Mouse (Mus musculus): ENCODE measurements around the gene Hpse. TPM values are rescaled to one million over a fixed set of nuclear protein-coding genes. Genes with fewer than 3 reads are reported as not detected.

The Hpse gene
- 0.55 TPM in 1 of 2 replicates, not detected in the other for polyA plus RNA-seq (2014; fragmentation: Nextera tagmentation; extraction: Ambion mirVana)

- no peaks in the 10 kb centered on the region for H3K36me3 ChIP-seq (ENCODE audit: control insufficient read depth, insufficient read depth, low read length)
- H3K4me2 ChIP-seq (ENCODE audit: low read length) = peak within 1 kb of the TSS; percentile 89
- H3K27me3 ChIP-seq (ENCODE audit: control insufficient read depth, insufficient read depth, low read length) = peaks cover 10% of the 10 kb centered on the region
- ATAC-seq (ENCODE audit: low FRiP score, low TSS enrichment) (0 out of 2 replicates have a peak, but pooled peaks have one; percentile 43), DNase-seq (peak; percentile 48)
- H3K4me1 ChIP-seq (ENCODE audit: control insufficient read depth, insufficient read depth, low read length) = 0 out of 2 replicates have a peak, but pooled peaks cover 4% of the 10 kb centered on the region
- under 1% methylated on average over 52 of the region's 56 CpGs for WGBS
- H3K9me3 ChIP-seq (ENCODE audit: control insufficient read depth, low read length) = no peaks in the 10 kb centered on the region
- peak within 1 kb of the TSS; percentile 45 for H3K4me3 ChIP-seq (replicated peaks; ENCODE audit: low read depth, low read length)
- H3K27ac ChIP-seq (replicated peaks; ENCODE audit: low read depth, low read length) = no peak within 1 kb of the TSS
- peak within 1 kb of the TSS; percentile 46 for H3K9ac ChIP-seq (replicated peaks; ENCODE audit: low read length)
These were observed at the start of gene Hpse for GRCm38 (mm10) chr5:100719235-100720088. TSS of gene Hpse (minus strand) at chr5:100719716.

GRCm38 (mm10) chr5:100766026-100766425 lies 46.5 kb upstream of the Hpse start:
- H3K4me3 ChIP-seq (replicated peaks; ENCODE audit: low read depth, low read length) = no peak overlapping the region
- DNase-seq (no peak), ATAC-seq (ENCODE audit: low FRiP score, low TSS enrichment) (no peak)
- H3K4me1 ChIP-seq (ENCODE audit: control insufficient read depth, insufficient read depth, low read length) = no peaks in the 10 kb centered on the region
- no peaks in the 10 kb centered on the region for H3K27me3 ChIP-seq (ENCODE audit: control insufficient read depth, insufficient read depth, low read length)
- H3K4me2 ChIP-seq (ENCODE audit: low read length) = no peak overlapping the region
- H3K27ac ChIP-seq (replicated peaks; ENCODE audit: low read depth, low read length) = no peak overlapping the region
- WGBS = 95% methylated on average over 7 of the region's 7 CpGs
- no peaks in the 10 kb centered on the region for H3K9me3 ChIP-seq (ENCODE audit: control insufficient read depth, low read length)
- H3K36me3 ChIP-seq (ENCODE audit: control insufficient read depth, insufficient read depth, low read length) = peaks cover 93% of the 10 kb centered on the region
- no peak overlapping the region for H3K9ac ChIP-seq (replicated peaks; ENCODE audit: low read length)

GRCm38 (mm10) chr5:100761736-100762135 lies 42.2 kb upstream of the Hpse start:
- Histone ChIP-seq H3K27me3 (ENCODE audit: control insufficient read depth, insufficient read depth, low read length) (no peaks in the 10 kb centered on the region), H3K27ac (replicated peaks; ENCODE audit: low read depth, low read length) (no peak overlapping the region), H3K4me1 (ENCODE audit: control insufficient read depth, insufficient read depth, low read length) (no peaks in the 10 kb centered on the region), H3K9me3 (ENCODE audit: control insufficient read depth, low read length) (no peaks in the 10 kb centered on the region), H3K9ac (replicated peaks; ENCODE audit: low read length) (no peak overlapping the region), H3K4me3 (replicated peaks; ENCODE audit: low read depth, low read length) (no peak overlapping the region), H3K36me3 (ENCODE audit: control insufficient read depth, insufficient read depth, low read length) (peaks cover 56% of the 10 kb centered on the region), H3K4me2 (ENCODE audit: low read length) (no peak overlapping the region)
- 93% methylated on average over 7 of the region's 7 CpGs for WGBS
- no peak for DNase-seq
- ATAC-seq (ENCODE audit: low FRiP score, low TSS enrichment) = no peak

- Histone ChIP-seq H3K27ac (replicated peaks; ENCODE audit: low read depth, low read length) (no peak overlapping the region), H3K4me1 (ENCODE audit: control insufficient read depth, insufficient read depth, low read length) (no peaks in the 10 kb centered on the region), H3K9me3 (ENCODE audit: control insufficient read depth, low read length) (no peaks in the 10 kb centered on the region), H3K4me2 (ENCODE audit: low read length) (no peak overlapping the region), H3K4me3 (replicated peaks; ENCODE audit: low read depth, low read length) (no peak overlapping the region), H3K9ac (replicated peaks; ENCODE audit: low read length) (no peak overlapping the region), H3K27me3 (ENCODE audit: control insufficient read depth, insufficient read depth, low read length) (no peaks in the 10 kb centered on the region), H3K36me3 (ENCODE audit: control insufficient read depth, insufficient read depth, low read length) (peaks cover 40% of the 10 kb centered on the region)
- 88% methylated on average over 10 of the region's 10 CpGs for WGBS
- DNase-seq (no peak), ATAC-seq (ENCODE audit: low FRiP score, low TSS enrichment) (no peak)
These were observed 40.6 kb upstream of the Hpse start for GRCm38 (mm10) chr5:100760049-100760663.

GRCm38 (mm10) chr5:100758121-100758520 lies 38.6 kb upstream of the Hpse start:
- WGBS = 94% methylated on average over 5 of the region's 5 CpGs
- H3K4me2 ChIP-seq (ENCODE audit: low read length) = no peak overlapping the region
- no peaks in the 10 kb centered on the region for H3K4me1 ChIP-seq (ENCODE audit: control insufficient read depth, insufficient read depth, low read length)
- H3K36me3 ChIP-seq (ENCODE audit: control insufficient read depth, insufficient read depth, low read length) = peaks cover 21% of the 10 kb centered on the region
- no peak overlapping the region for H3K27ac ChIP-seq (replicated peaks; ENCODE audit: low read depth, low read length)
- no peak overlapping the region for H3K9ac ChIP-seq (replicated peaks; ENCODE audit: low read length)
- ATAC-seq (ENCODE audit: low FRiP score, low TSS enrichment) = no peak
- no peak overlapping the region for H3K4me3 ChIP-seq (replicated peaks; ENCODE audit: low read depth, low read length)
- DNase-seq = no peak
- H3K9me3 ChIP-seq (ENCODE audit: control insufficient read depth, low read length) = no peaks in the 10 kb centered on the region
- H3K27me3 ChIP-seq (ENCODE audit: control insufficient read depth, insufficient read depth, low read length) = no peaks in the 10 kb centered on the region

- ATAC-seq (ENCODE audit: low FRiP score, low TSS enrichment) = no peak
- no peak overlapping the region for H3K4me3 ChIP-seq (replicated peaks; ENCODE audit: low read depth, low read length)
- H3K4me1 ChIP-seq (ENCODE audit: control insufficient read depth, insufficient read depth, low read length) = 0 out of 2 replicates have a peak, but pooled peaks cover 4% of the 10 kb centered on the region
- H3K9me3 ChIP-seq (ENCODE audit: control insufficient read depth, low read length) = no peaks in the 10 kb centered on the region
- H3K36me3 ChIP-seq (ENCODE audit: control insufficient read depth, insufficient read depth, low read length) = no peaks in the 10 kb centered on the region
- no peak overlapping the region for H3K9ac ChIP-seq (replicated peaks; ENCODE audit: low read length)
- H3K27me3 ChIP-seq (ENCODE audit: control insufficient read depth, insufficient read depth, low read length) = no peaks in the 10 kb centered on the region
- 45% methylated on average over 7 of the region's 7 CpGs for WGBS
- H3K4me2 ChIP-seq (ENCODE audit: low read length) = no peak overlapping the region
- DNase-seq = peak; percentile 10
- no peak overlapping the region for H3K27ac ChIP-seq (replicated peaks; ENCODE audit: low read depth, low read length)
These were observed 33.9 kb upstream of the Hpse start for GRCm38 (mm10) chr5:100753407-100753806.

GRCm38 (mm10) chr5:100751655-100752054 lies 32.1 kb upstream of the Hpse start:
- no peak overlapping the region for H3K9ac ChIP-seq (replicated peaks; ENCODE audit: low read length)
- 43% methylated on average over 4 of the region's 4 CpGs for WGBS
- H3K4me2 ChIP-seq (ENCODE audit: low read length) = no peak overlapping the region
- no peaks in the 10 kb centered on the region for H3K9me3 ChIP-seq (ENCODE audit: control insufficient read depth, low read length)
- 0 out of 2 replicates have a peak, but pooled peaks cover 4% of the 10 kb centered on the region for H3K4me1 ChIP-seq (ENCODE audit: control insufficient read depth, insufficient read depth, low read length)
- DNase-seq (peak; percentile 14), ATAC-seq (ENCODE audit: low FRiP score, low TSS enrichment) (no peak)
- no peaks in the 10 kb centered on the region for H3K36me3 ChIP-seq (ENCODE audit: control insufficient read depth, insufficient read depth, low read length)
- H3K4me3 ChIP-seq (replicated peaks; ENCODE audit: low read depth, low read length) = no peak overlapping the region
- no peak overlapping the region for H3K27ac ChIP-seq (replicated peaks; ENCODE audit: low read depth, low read length)
- H3K27me3 ChIP-seq (ENCODE audit: control insufficient read depth, insufficient read depth, low read length) = no peaks in the 10 kb centered on the region

- H3K4me3 ChIP-seq (replicated peaks; ENCODE audit: low read depth, low read length) = no peak overlapping the region
- no peaks in the 10 kb centered on the region for H3K9me3 ChIP-seq (ENCODE audit: control insufficient read depth, low read length)
- H3K27me3 ChIP-seq (ENCODE audit: control insufficient read depth, insufficient read depth, low read length) = no peaks in the 10 kb centered on the region
- 0 out of 2 replicates have a peak, but pooled peaks cover 4% of the 10 kb centered on the region for H3K4me1 ChIP-seq (ENCODE audit: control insufficient read depth, insufficient read depth, low read length)
- ATAC-seq (ENCODE audit: low FRiP score, low TSS enrichment) = no peak
- DNase-seq = no peak
- WGBS = 81% methylated on average over 10 of the region's 10 CpGs
- H3K27ac ChIP-seq (replicated peaks; ENCODE audit: low read depth, low read length) = no peak overlapping the region
- no peak overlapping the region for H3K4me2 ChIP-seq (ENCODE audit: low read length)
- H3K36me3 ChIP-seq (ENCODE audit: control insufficient read depth, insufficient read depth, low read length) = no peaks in the 10 kb centered on the region
- H3K9ac ChIP-seq (replicated peaks; ENCODE audit: low read length) = no peak overlapping the region
These were observed 31.2 kb upstream of the Hpse start for GRCm38 (mm10) chr5:100750617-100751255.

All from midbrain, embryonic 14.5 days (tissue).